Mouse (Mus musculus) heart, embryonic 14.5 days (tissue): Measurements from ENCODE around the gene Fkbp10. TPM values are rescaled to one million over a fixed set of nuclear protein-coding genes. Genes with fewer than 3 reads are reported as not detected.

ENCODE experiments used
- ATAC-seq: fragments of 200-750 bp; cut with Nextera tagmentation; 2 replicates; pipeline ENCODE4 v1.8.0; 2017; ENCODE audit warnings: low read depth, moderate TSS enrichment; ENCODE audit not compliant: insufficient number of reproducible peaks, insufficient read depth, low FRiP score
- H3K27ac ChIP-seq, 2 experiments: fragments of 200-500 bp in 1 of 2; fragments of 300-500 bp in 1 of 2; sonication (generic) in 1 of 2; replicated peaks in 1 of 2; 2 replicates each; pipeline ENCODE4 v1.5.1; 2012 to 2014; ENCODE audit warnings: low read depth in 2 of 2, low read length in 2 of 2, control low read depth in 1 of 2, mild to moderate bottlenecking in 1 of 2, mixed read lengths in 1 of 2; ENCODE audit not compliant: control insufficient read depth in 1 of 2, insufficient read depth in 1 of 2
- H3K27me3 ChIP-seq: fragments of 300-500 bp; sonication (generic); 2 replicates; pipeline ENCODE4 v1.6.1; 2014; ENCODE audit warnings: mild to moderate bottlenecking, low read length, control low read depth; ENCODE audit not compliant: control insufficient read depth, insufficient read depth
- H3K36me3 ChIP-seq: fragments of 300-500 bp; sonication (generic); 2 replicates; pipeline ENCODE4 v1.6.1; 2014; ENCODE audit warnings: mild to moderate bottlenecking, control low read depth, low read length, mixed read lengths; ENCODE audit not compliant: control insufficient read depth, insufficient read depth
- H3K4me1 ChIP-seq, 2 experiments: fragments of 200-500 bp in 1 of 2; fragments of 300-500 bp in 1 of 2; sonication (generic) in 1 of 2; 2 replicates each; pipeline ENCODE4 v1.6.1; 2012 to 2014; ENCODE audit warnings: low read length in 2 of 2, control low read depth in 1 of 2, mixed read lengths in 1 of 2; ENCODE audit not compliant: control insufficient read depth in 2 of 2, insufficient read depth in 2 of 2
- H3K4me2 ChIP-seq: fragments of 300-500 bp; sonication (generic); 2 replicates; pipeline ENCODE4 v1.6.1; 2014; ENCODE audit warnings: mild to moderate bottlenecking, low read length
- H3K4me3 ChIP-seq, 2 experiments: fragments of 200-500 bp in 1 of 2; fragments of 300-500 bp in 1 of 2; sonication (generic) in 1 of 2; 2 replicates each; pipeline ENCODE4 v1.5.1; 2012 to 2014; ENCODE audit warnings: low read length in 2 of 2, mild to moderate bottlenecking in 2 of 2, control low read depth in 1 of 2, low read depth in 1 of 2, moderate library complexity in 1 of 2; ENCODE audit not compliant: control insufficient read depth in 1 of 2, insufficient read depth in 1 of 2
- H3K9ac ChIP-seq: fragments of 300-500 bp; sonication (generic); 2 replicates; pipeline ENCODE4 v1.6.1; 2014; ENCODE audit warnings: mild to moderate bottlenecking, low read length
- H3K9me3 ChIP-seq: fragments of 300-500 bp; sonication (generic); 2 replicates; pipeline ENCODE4 v1.6.1; 2016; ENCODE audit warnings: low read length, control low read depth; ENCODE audit not compliant: control insufficient read depth
- WGBS: fragments of 180-500 bp; shearing (Covaris S2); extraction: QIAGEN DNeasy Blood & Tissue Kit; methylation state at CpG from one replicate; pipeline ENCODE4 v1.1.7; 2014; 5-methylcytosine and 5-hydroxymethylcytosine counted together
- polyA plus RNA-seq: library from polyadenylated mRNA; unstranded; fragments of >200 nt; fragmentation: Nextera tagmentation; extraction: Ambion mirVana; gene quantifications from 2 replicates; pipeline ENCODE4 v1.2.1, GENCODE M21; 2014

The Fkbp10 gene
- polyA plus RNA-seq, 1 experiment from 2014 or later: 95.3 TPM

- H3K27me3 ChIP-seq: no peaks in the 10 kb centered on the region
- WGBS: 23% methylated on average over 14 of the region's 14 CpGs
- no peaks in the 10 kb centered on the region for H3K9me3 ChIP-seq
- peak overlapping the region; percentile 52 for H3K9ac ChIP-seq
- H3K27ac ChIP-seq: peak overlapping the region; percentile 47 to 86
- no peak overlapping the region for H3K4me3 ChIP-seq
- peak overlapping the region; percentile 55 for H3K4me2 ChIP-seq
- peaks cover 42% of the 10 kb centered on the region for H3K36me3 ChIP-seq
- peaks cover 58 to 64% of the 10 kb centered on the region in 2 experiments for H3K4me1 ChIP-seq
- peak; percentile 54 for ATAC-seq
Measured at GRCm38 (mm10) chr11:100387589-100388375, 27.7 kb upstream of the Fkbp10 start.

- no peak overlapping the region for H3K4me3 ChIP-seq
- H3K9ac ChIP-seq: peak overlapping the region; percentile 52
Measured at GRCm38 (mm10) chr11:100388588-100388987, 26.9 kb upstream of the Fkbp10 start.

GRCm38 (mm10) chr11:100389931-100390445 is 25.5 kb upstream of the Fkbp10 start:
- Histone ChIP-seq H3K4me2 (peak overlapping the region; percentile 43), H3K9ac (peak overlapping the region; percentile 51), H3K4me1 (peaks cover 76 to 86% of the 10 kb centered on the region in 2 experiments), H3K9me3 (no peaks in the 10 kb centered on the region), H3K27me3 (no peaks in the 10 kb centered on the region), H3K36me3 (peaks cover 32% of the 10 kb centered on the region), H3K4me3 (no peak overlapping the region), H3K27ac (peak overlapping the region; percentile 46 to 86)
- ATAC-seq: 0 out of 2 replicates have a peak, but pooled peaks have one; percentile 5
- 11% methylated on average over 8 of the region's 8 CpGs for WGBS

More at GRCm38 (mm10) chr11:100388588-100388987, 26.9 kb upstream of the Fkbp10 start:
- H3K9me3 ChIP-seq: no peaks in the 10 kb centered on the region
- 39% methylated on average over 6 of the region's 6 CpGs for WGBS
- H3K36me3 ChIP-seq: peaks cover 39% of the 10 kb centered on the region
- H3K27me3 ChIP-seq: no peaks in the 10 kb centered on the region
- H3K4me2 ChIP-seq: peak overlapping the region; percentile 55
- H3K4me1 ChIP-seq: peaks cover 64 to 72% of the 10 kb centered on the region in 2 experiments
- H3K27ac ChIP-seq: peak overlapping the region; percentile 47 to 86
- ATAC-seq: no peak

GRCm38 (mm10) chr11:100391081-100391883 is 24.2 kb upstream of the Fkbp10 start:
- peak; percentile 59 for ATAC-seq
- H3K36me3 ChIP-seq: peaks cover 19% of the 10 kb centered on the region
- H3K9ac ChIP-seq: 0 out of 2 replicates have a peak overlapping the region, but pooled peaks have one; percentile 27
- no peaks in the 10 kb centered on the region for H3K27me3 ChIP-seq
- H3K27ac ChIP-seq: peak overlapping the region; percentile 46 to 86
- WGBS: 42% methylated on average over 9 of the region's 9 CpGs
- peak overlapping the region; percentile 43 for H3K4me2 ChIP-seq
- H3K4me1 ChIP-seq: peaks cover 86 to 96% of the 10 kb centered on the region in 2 experiments
- no peaks in the 10 kb centered on the region for H3K9me3 ChIP-seq
- H3K4me3 ChIP-seq: no peak overlapping the region

GRCm38 (mm10) chr11:100391884-100392345 is 23.6 kb upstream of the Fkbp10 start:
- no peaks in the 10 kb centered on the region for H3K27me3 ChIP-seq
- 0 out of 4 replicates have a peak overlapping the region, but pooled peaks of 1 of the 2 experiments have one; percentile 86 for H3K27ac ChIP-seq
- ATAC-seq: no peak
- H3K9ac ChIP-seq: no peak overlapping the region
- peaks cover 18% of the 10 kb centered on the region; the same call in 1 of the 2 replicates for H3K36me3 ChIP-seq
- 90% methylated on average over 7 of the region's 7 CpGs for WGBS
- H3K9me3 ChIP-seq: no peaks in the 10 kb centered on the region
- H3K4me3 ChIP-seq: no peak overlapping the region
- H3K4me1 ChIP-seq: peaks cover 81 to 91% of the 10 kb centered on the region in 2 experiments
- no peak overlapping the region for H3K4me2 ChIP-seq

GRCm38 (mm10) chr11:100392958-100393357 is 22.5 kb upstream of the Fkbp10 start:
- H3K27me3 ChIP-seq: no peaks in the 10 kb centered on the region
- peaks cover 18% of the 10 kb centered on the region; the same call in 1 of the 2 replicates for H3K36me3 ChIP-seq
- H3K9me3 ChIP-seq: no peaks in the 10 kb centered on the region
- peaks cover 71 to 81% of the 10 kb centered on the region in 2 experiments for H3K4me1 ChIP-seq
- H3K27ac ChIP-seq: peak overlapping the region in 1 of 2 experiments; percentile 35; a peak in 1 of 4 replicates
- no peak for ATAC-seq
- no peak overlapping the region for H3K4me3 ChIP-seq
- WGBS: 78% methylated on average over 5 of the region's 5 CpGs
- H3K4me2 ChIP-seq: no peak overlapping the region
- no peak overlapping the region for H3K9ac ChIP-seq

GRCm38 (mm10) chr11:100393733-100394132 is 21.8 kb upstream of the Fkbp10 start:
- no peak for ATAC-seq
- 0 out of 4 replicates have a peak overlapping the region, but pooled peaks of 1 of the 2 experiments have one; percentile 15 for H3K27ac ChIP-seq
- H3K4me3 ChIP-seq: no peak overlapping the region
- H3K9me3 ChIP-seq: no peaks in the 10 kb centered on the region
- peak overlapping the region; percentile 28 for H3K4me2 ChIP-seq
- H3K36me3 ChIP-seq: peaks cover 18% of the 10 kb centered on the region; the same call in 1 of the 2 replicates
- peaks cover 65 to 77% of the 10 kb centered on the region in 2 experiments for H3K4me1 ChIP-seq
- 49% methylated on average over 7 of the region's 7 CpGs for WGBS
- H3K27me3 ChIP-seq: no peaks in the 10 kb centered on the region
- 0 out of 2 replicates have a peak overlapping the region, but pooled peaks have one; percentile 25 for H3K9ac ChIP-seq
